Mouse (Mus musculus) spleen, adult 2 months (tissue): ENCODE measurements around the gene Lpo. TPM values are rescaled to one million over a fixed set of nuclear protein-coding genes. Genes with fewer than 3 reads are reported as not detected.

Experiments
- DNase-seq, 2 experiments: peaks; one replicate each; pipeline versions ENCODE4 v3.0.0 to v3.0.0-alpha.2; 2012 to 2021; ENCODE audit warnings: low spot score in 2 of 2, low read depth in 1 of 2
- H3K27ac ChIP-seq: fragments of 200-500 bp; 2 replicates; pipeline ENCODE4 v1.5.1; 2012; ENCODE audit warnings: low read length, inconsistent platforms; ENCODE audit not compliant: insufficient read depth
- H3K27me3 ChIP-seq: fragments of 200-500 bp; 2 replicates; pipeline ENCODE4 v1.6.1; 2012; ENCODE audit warnings: mild to moderate bottlenecking, moderate library complexity, low read length, inconsistent platforms; ENCODE audit not compliant: control insufficient read depth, insufficient read depth
- H3K36me3 ChIP-seq: fragments of 200-500 bp; 2 replicates; pipeline ENCODE4 v1.6.1; 2012; ENCODE audit warnings: mild to moderate bottlenecking, low read length, inconsistent platforms; ENCODE audit not compliant: control insufficient read depth, insufficient read depth
- H3K4me1 ChIP-seq: fragments of 200-500 bp; 2 replicates; pipeline ENCODE4 v1.6.1; 2011; ENCODE audit warnings: inconsistent platforms; ENCODE audit not compliant: control insufficient read depth, insufficient read depth, insufficient read length
- H3K4me3 ChIP-seq: fragments of 200-500 bp; 2 replicates; pipeline ENCODE4 v1.5.1; 2011; ENCODE audit warnings: mild to moderate bottlenecking, inconsistent platforms; ENCODE audit not compliant: insufficient read depth, insufficient read length; ENCODE audit errors: extremely low read depth
- CTCF ChIP-seq: fragments of 200-500 bp; IDR thresholded peaks from 2 replicates; pipeline ENCODE4 v1.5.1; 2011; ENCODE audit warnings: mild to moderate bottlenecking, inconsistent platforms; ENCODE audit not compliant: insufficient read depth, insufficient read length, insufficient replicate concordance; ENCODE audit errors: extremely low read depth
- POLR2A ChIP-seq: fragments of 200-500 bp; IDR thresholded peaks from 2 replicates; pipeline ENCODE4 v1.6.1; 2011; ENCODE audit warnings: low read depth, low read length, inconsistent platforms
- WGBS: fragments of 180-500 bp; shearing (Covaris S2); methylation state at CpG from one replicate; pipeline ENCODE4 v1.1.7; 2018; 5-methylcytosine and 5-hydroxymethylcytosine counted together
- polyA plus RNA-seq: library from polyadenylated mRNA; depleted of rRNA; stranded (reverse); fragments of >200 nt; gene quantifications from 2 replicates; pipeline ENCODE4 v1.2.3, GENCODE M21; 2012

Gene Lpo
- polyA plus RNA-seq, 1 experiment: 0.02 TPM

DNA sequence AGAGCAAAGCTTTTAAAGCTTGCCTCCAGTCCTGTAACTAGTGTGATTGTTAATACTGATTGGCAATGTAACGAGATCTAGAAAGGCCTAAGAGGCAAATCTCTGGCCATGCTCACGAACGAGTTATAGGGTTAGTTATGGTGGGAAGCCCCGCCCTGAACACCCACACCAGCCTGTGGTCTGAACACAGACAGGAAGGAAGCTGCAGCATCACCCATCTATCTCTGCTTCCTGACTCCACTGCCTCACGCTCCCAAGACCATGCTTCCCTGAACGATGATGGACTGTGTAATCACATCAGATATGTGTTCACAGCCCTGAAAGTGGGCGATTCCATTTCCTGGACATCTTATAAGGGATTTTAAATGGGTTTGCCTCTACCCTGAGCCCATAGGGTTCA is 19.9 kb downstream of the Lpo start:
- H3K27me3 ChIP-seq: no peaks in the 10 kb centered on the region
- no peak overlapping the region for H3K27ac ChIP-seq
- H3K36me3 ChIP-seq: no peaks in the 10 kb centered on the region
- H3K4me3 ChIP-seq: no peak overlapping the region
- TF ChIP-seq CTCF (no peak), POLR2A (no peak)
- DNase-seq: no peak
- peaks cover 5% of the 10 kb centered on the region; the same call in 1 of the 2 replicates for H3K4me1 ChIP-seq
- WGBS: 20% methylated on average over 7 of the region's 7 CpGs

DNA sequence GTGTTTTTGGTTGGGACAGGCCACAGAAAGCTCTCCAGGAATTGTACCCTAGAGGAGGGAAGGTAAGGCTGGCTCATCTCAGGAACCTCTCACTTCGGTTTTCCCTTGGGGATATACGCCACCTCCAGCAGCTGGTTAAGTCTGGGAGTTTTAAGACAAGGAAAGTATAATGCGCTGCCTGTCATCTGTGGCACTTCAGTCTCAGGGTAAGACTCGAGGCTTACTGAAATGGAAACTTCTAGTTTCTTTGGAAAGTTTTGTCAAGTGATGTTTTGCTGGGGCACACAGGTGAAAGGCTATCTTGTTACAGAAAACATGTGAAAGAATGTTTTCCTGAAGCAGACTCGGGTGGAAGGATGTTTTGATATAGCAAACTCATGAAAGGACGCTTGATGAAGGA is 20.7 kb downstream of the Lpo start:
- H3K4me3 ChIP-seq: no peak overlapping the region
- H3K27ac ChIP-seq: no peak overlapping the region
- 81% methylated on average over 6 of the region's 6 CpGs for WGBS
- TF ChIP-seq POLR2A (no peak), CTCF (no peak)
- no peaks in the 10 kb centered on the region for H3K27me3 ChIP-seq
- DNase-seq: no peak
- H3K36me3 ChIP-seq: no peaks in the 10 kb centered on the region
- peaks cover 5% of the 10 kb centered on the region; the same call in 1 of the 2 replicates for H3K4me1 ChIP-seq

DNA sequence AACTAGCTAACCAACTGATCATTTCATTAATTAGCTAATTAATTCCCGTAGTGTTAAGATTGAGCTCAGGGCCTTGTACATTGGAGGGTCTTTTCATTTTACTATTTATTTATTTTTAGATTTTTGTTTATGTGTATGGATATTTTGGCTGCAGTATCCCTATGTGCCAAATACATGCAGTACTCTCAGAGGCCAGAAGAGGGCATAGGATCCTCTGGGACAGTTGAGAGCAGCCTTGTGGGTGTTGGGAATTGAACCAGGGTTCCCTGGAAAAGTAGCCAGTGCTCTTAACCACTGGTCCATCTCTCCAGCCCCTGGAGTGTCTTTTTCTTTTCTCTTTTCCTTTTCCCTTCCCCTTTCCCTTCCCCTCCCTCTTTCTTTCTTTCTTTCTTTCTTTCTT is 22.6 kb downstream of the Lpo start:
- H3K36me3 ChIP-seq: no peaks in the 10 kb centered on the region
- H3K4me1 ChIP-seq: peaks cover 5% of the 10 kb centered on the region; the same call in 1 of the 2 replicates
- H3K4me3 ChIP-seq: no peak overlapping the region
- TF ChIP-seq CTCF (no peak), POLR2A (no peak)
- WGBS: 87% methylated on average over 1 of the region's 1 CpGs
- DNase-seq: peak in 1 of 2 experiments; percentile 26
- no peaks in the 10 kb centered on the region for H3K27me3 ChIP-seq
- H3K27ac ChIP-seq: no peak overlapping the region

DNA sequence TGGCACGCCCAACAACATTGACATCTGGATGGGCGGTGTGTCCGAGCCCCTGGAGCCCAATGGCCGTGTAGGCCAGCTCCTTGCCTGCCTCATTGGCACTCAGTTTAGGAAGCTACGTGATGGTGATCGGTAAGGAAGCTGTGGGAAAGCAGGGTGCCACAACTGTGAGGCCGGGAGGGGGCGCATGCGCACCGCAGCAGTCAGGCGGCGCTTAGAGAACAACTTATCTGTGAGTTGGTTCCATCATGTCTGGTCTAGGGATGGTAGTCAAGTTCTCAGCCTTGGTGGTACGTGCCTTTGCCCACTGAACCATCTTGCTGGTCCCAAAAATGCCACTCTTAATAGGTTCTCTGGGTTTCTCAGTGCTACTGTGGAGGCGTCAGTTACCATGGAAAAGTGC is 25.5 kb downstream of the Lpo start:
- no peaks in the 10 kb centered on the region for H3K27me3 ChIP-seq
- WGBS: 80% methylated on average over 14 of the region's 14 CpGs
- no peaks in the 10 kb centered on the region for H3K36me3 ChIP-seq
- H3K4me3 ChIP-seq: no peak overlapping the region
- H3K4me1 ChIP-seq: no peaks in the 10 kb centered on the region
- no peak overlapping the region for H3K27ac ChIP-seq
- peak; percentile 19; the same call in 1 of the 2 replicates for TF ChIP-seq CTCF
- no peak for TF ChIP-seq POLR2A
- DNase-seq: no peak

DNA sequence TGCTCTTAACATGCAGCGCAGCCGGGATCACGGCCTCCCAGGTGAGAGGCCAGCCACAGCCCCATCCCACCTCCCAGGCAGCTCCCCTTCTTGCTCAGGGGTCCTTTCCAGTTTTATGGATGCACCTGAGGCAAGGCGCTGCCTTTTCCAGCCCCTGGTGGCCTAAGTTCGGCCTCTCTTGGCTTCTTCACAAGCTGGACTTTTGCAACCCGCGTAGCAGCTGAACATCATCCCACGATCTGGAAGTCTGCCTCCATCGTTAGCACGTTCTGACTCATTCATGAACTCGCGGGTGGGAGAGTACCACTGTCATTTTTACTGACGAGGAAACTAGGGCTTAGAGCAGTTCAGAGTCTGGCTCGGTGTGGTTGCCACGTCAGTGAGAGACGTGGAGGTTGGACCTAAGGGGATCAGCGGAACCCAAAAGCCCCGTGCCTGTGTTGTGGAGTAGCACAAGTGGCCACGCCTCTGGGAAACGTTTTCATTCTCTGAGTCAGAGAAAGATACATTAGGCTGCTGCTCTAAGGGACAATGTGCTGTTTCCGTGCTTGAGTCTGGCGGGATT is 26.3 kb downstream of the Lpo start:
- no peak overlapping the region for H3K27ac ChIP-seq
- no peaks in the 10 kb centered on the region for H3K36me3 ChIP-seq
- no peaks in the 10 kb centered on the region for H3K4me1 ChIP-seq
- H3K27me3 ChIP-seq: no peaks in the 10 kb centered on the region
- DNase-seq: no peak
- H3K4me3 ChIP-seq: no peak overlapping the region
- 85% methylated on average over 22 of the region's 22 CpGs for WGBS
- TF ChIP-seq POLR2A (no peak), CTCF (no peak)

DNA sequence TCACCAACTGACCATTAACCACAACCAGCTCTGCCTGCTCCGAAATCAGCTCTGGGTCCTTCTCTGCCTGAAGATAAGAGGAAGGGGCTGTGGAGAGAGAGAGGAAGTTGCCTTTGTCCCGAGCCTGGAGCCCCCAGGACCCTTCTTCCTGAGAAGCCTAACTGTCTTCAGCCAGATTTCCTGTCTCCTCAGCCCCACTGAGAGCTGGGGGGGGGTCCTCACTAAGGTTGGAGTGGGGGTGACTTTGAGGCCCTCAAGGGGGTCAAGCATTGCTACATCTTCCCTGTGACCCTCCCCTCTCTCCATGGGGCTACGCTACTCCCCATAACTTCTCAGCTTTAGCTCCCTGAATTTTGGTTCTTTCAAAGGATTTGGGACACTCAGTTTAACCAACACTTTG is 34.6 kb downstream of the Lpo start, which contains the start of gene Mpo:
TSS of gene Mpo (plus strand) at position 122 of the 400 bp plus-strand sequence.
- Histone ChIP-seq H3K27me3 (no peaks in the 10 kb centered on the region), H3K36me3 (no peaks in the 10 kb centered on the region), H3K4me1 (no peaks in the 10 kb centered on the region), H3K27ac (no peak within 1 kb of the TSS), H3K4me3 (no peak within 1 kb of the TSS)
- 30% methylated on average over 3 of the region's 3 CpGs for WGBS
- DNase-seq: no peak
- TF ChIP-seq POLR2A (no peak), CTCF (no peak)

DNA sequence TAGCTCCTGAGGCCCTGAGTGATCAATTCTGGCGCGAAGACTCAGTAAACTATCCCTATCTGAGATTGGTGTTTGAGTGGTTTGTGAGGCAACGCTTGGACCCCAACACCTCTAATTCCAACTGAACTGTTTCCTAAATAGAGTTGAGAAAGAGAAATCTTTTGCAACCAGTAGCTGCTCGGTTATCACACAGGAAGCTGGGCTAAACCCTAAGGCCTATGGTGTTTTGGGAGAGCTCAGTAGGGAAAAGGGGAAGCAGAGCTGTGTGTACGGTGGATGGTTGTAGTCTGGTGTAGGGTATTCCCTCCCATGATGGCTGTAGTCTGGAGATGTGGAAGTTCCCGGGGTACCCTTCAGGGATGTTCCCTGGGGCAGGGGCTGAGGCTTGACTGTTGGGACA is 38.0 kb downstream of the Lpo start:
- H3K27me3 ChIP-seq: no peaks in the 10 kb centered on the region
- H3K4me1 ChIP-seq: no peaks in the 10 kb centered on the region
- H3K27ac ChIP-seq: no peak overlapping the region
- H3K4me3 ChIP-seq: no peak overlapping the region
- 62% methylated on average over 6 of the region's 6 CpGs for WGBS
- DNase-seq: no peak
- TF ChIP-seq POLR2A (no peak), CTCF (no peak)
- H3K36me3 ChIP-seq: no peaks in the 10 kb centered on the region
